Mouse (Mus musculus) MEL (cell line): Measurements from ENCODE around the gene A3galt2. TPM values are rescaled to one million over a fixed set of nuclear protein-coding genes. Genes with fewer than 3 reads are reported as not detected.

Experiments
- DNase-seq: peaks from one replicate; pipeline ENCODE4 v3.0.0; 2011; ENCODE audit warnings: low read depth, low spot score
- H3K27ac ChIP-seq: 2 replicates; pipeline ENCODE4 v1.5.1; 2012; ENCODE audit warnings: low read depth, mild to moderate bottlenecking, control low read depth, low read length, moderate library complexity; ENCODE audit not compliant: control insufficient read depth
- H3K27me3 ChIP-seq, 2 experiments: fragments of 150-350 bp in 1 of 2; sonication (generic) in 1 of 2; 2 replicates each; pipeline ENCODE4 v1.6.1; 2012; ENCODE audit warnings: low read length in 2 of 2, mild to moderate bottlenecking in 2 of 2, improper control_type of control experiment in 1 of 2, moderate library complexity in 1 of 2; ENCODE audit not compliant: insufficient read depth in 2 of 2, control insufficient read depth in 1 of 2
- H3K36me3 ChIP-seq, 2 experiments: 2 replicates each; pipeline ENCODE4 v1.6.1; 2012 to 2014; ENCODE audit warnings: low read length in 2 of 2, improper control_type of control experiment in 1 of 2, inconsistent platforms in 1 of 2, mild to moderate bottlenecking in 1 of 2; ENCODE audit not compliant: insufficient read depth in 2 of 2, control insufficient read depth in 1 of 2
- H3K4me1 ChIP-seq, 2 experiments: fragments of 150-350 bp in 1 of 2; sonication (generic) in 1 of 2; 2 replicates each; pipeline ENCODE4 v1.6.1; 2012; ENCODE audit warnings: low read length in 2 of 2, improper control_type of control experiment in 1 of 2, mild to moderate bottlenecking in 1 of 2; ENCODE audit not compliant: insufficient read depth in 2 of 2, control insufficient read depth in 1 of 2
- H3K4me3 ChIP-seq, 2 experiments: fragments of 150-350 bp in 1 of 2; sonication (generic) in 1 of 2; 2 replicates each; pipeline ENCODE4 v1.5.1; 2012; ENCODE audit warnings: low read depth in 2 of 2, low read length in 2 of 2, mild to moderate bottlenecking in 2 of 2, moderate library complexity in 2 of 2, control low read depth in 1 of 2, improper control_type of control experiment in 1 of 2; ENCODE audit not compliant: control insufficient read depth in 1 of 2, insufficient read depth in 1 of 2
- H3K79me2 ChIP-seq: 2 replicates; pipeline ENCODE4 v1.6.1; 2012; ENCODE audit warnings: mild to moderate bottlenecking, low read length, moderate library complexity; ENCODE audit not compliant: control insufficient read depth, poor library complexity, insufficient read depth
- H3K9ac ChIP-seq: 2 replicates; pipeline ENCODE4 v1.6.1; 2012; ENCODE audit warnings: low read depth, mild to moderate bottlenecking, control low read depth, low read length, moderate library complexity; ENCODE audit not compliant: control insufficient read depth, poor library complexity, severe bottlenecking
- H3K9me3 ChIP-seq: fragments of 150-350 bp; sonication (generic); replicated peaks from 2 replicates; pipeline ENCODE4 v1.6.1; 2012; ENCODE audit warnings: mild to moderate bottlenecking, low read length, improper control_type of control experiment, moderate library complexity; ENCODE audit not compliant: insufficient read depth
- BHLHE40 ChIP-seq: IDR thresholded peaks from 2 replicates; pipeline ENCODE4 v1.6.1; 2012; ENCODE audit warnings: low read depth, mild to moderate bottlenecking, inconsistent platforms, low read length, improper control_type of control experiment, borderline replicate concordance
- CHD1 ChIP-seq: IDR thresholded peaks from 2 replicates; pipeline ENCODE4 v1.6.1; 2012; ENCODE audit warnings: low read depth, mild to moderate bottlenecking, inconsistent platforms, low read length, improper control_type of control experiment
- CHD2 ChIP-seq: IDR thresholded peaks from 2 replicates; pipeline ENCODE4 v1.6.1; 2011; ENCODE audit warnings: low read length, improper control_type of control experiment
- CTCF ChIP-seq, 3 experiments: IDR thresholded peaks in 2 of 3; conservative IDR thresholded peaks in 1 of 3; 2 replicates each; pipeline ENCODE4 v1.5.1; 2011 to 2012; ENCODE audit warnings: low read length in 3 of 3, low read depth in 2 of 3, mild to moderate bottlenecking in 2 of 3, improper control_type of control experiment in 1 of 3, inconsistent platforms in 1 of 3, mixed read lengths in 1 of 3, moderate library complexity in 1 of 3; ENCODE audit not compliant: control insufficient read depth in 1 of 3, insufficient read depth in 1 of 3, poor library complexity in 1 of 3, severe bottlenecking in 1 of 3
- E2F4 ChIP-seq: IDR thresholded peaks from 2 replicates; pipeline ENCODE4 v1.6.1; 2011; ENCODE audit warnings: low read depth, low read length, improper control_type of control experiment, borderline replicate concordance
- ELF1 ChIP-seq: IDR thresholded peaks from 2 replicates; pipeline ENCODE4 v1.6.1; 2014; ENCODE audit warnings: low read depth, mild to moderate bottlenecking, inconsistent platforms, low read length, improper control_type of control experiment, moderate library complexity
- EP300 ChIP-seq, 2 experiments: IDR thresholded peaks; 2 replicates each; pipeline ENCODE4 v1.6.1; 2011; ENCODE audit warnings: improper control_type of control experiment in 2 of 2, low read length in 2 of 2, low read depth in 1 of 2, mild to moderate bottlenecking in 1 of 2
- ETS1 ChIP-seq: IDR thresholded peaks from 2 replicates; pipeline ENCODE4 v1.6.1; 2012; ENCODE audit warnings: low read depth, mild to moderate bottlenecking, inconsistent platforms, low read length, improper control_type of control experiment, moderate library complexity
- GABPA ChIP-seq: IDR thresholded peaks from 2 replicates; pipeline ENCODE4 v1.6.1; 2012; ENCODE audit warnings: low read depth, mild to moderate bottlenecking, inconsistent platforms, low read length, improper control_type of control experiment, moderate library complexity
- GATA1 ChIP-seq: IDR thresholded peaks from 2 replicates; pipeline ENCODE4 v1.6.1; 2011; ENCODE audit warnings: low read depth, low read length, improper control_type of control experiment
- HCFC1 ChIP-seq: IDR thresholded peaks from 2 replicates; pipeline ENCODE4 v1.6.1; 2012; ENCODE audit warnings: low read depth, mild to moderate bottlenecking, inconsistent platforms, low read length, improper control_type of control experiment, moderate library complexity
- JUND ChIP-seq: IDR thresholded peaks from 2 replicates; pipeline ENCODE4 v1.6.1; 2011; ENCODE audit warnings: low read depth, mild to moderate bottlenecking, improper control_type of control experiment, low read length
- KAT2A ChIP-seq: conservative IDR thresholded peaks from 2 replicates; pipeline ENCODE4 v1.6.1; 2012; ENCODE audit warnings: low read depth, low read length, improper control_type of control experiment, inconsistent platforms
- MXI1 ChIP-seq: IDR thresholded peaks from 2 replicates; pipeline ENCODE4 v1.6.1; 2011; ENCODE audit warnings: mild to moderate bottlenecking, low read depth, low read length, improper control_type of control experiment
- MYC ChIP-seq: IDR thresholded peaks from 2 replicates; pipeline ENCODE4 v1.6.1; 2011; ENCODE audit warnings: low read depth, mild to moderate bottlenecking, low read length, improper control_type of control experiment, moderate library complexity
- NELFE ChIP-seq: IDR thresholded peaks from 2 replicates; pipeline ENCODE4 v1.6.1; 2011; ENCODE audit warnings: low read depth, low read length, improper control_type of control experiment
- NRF1 ChIP-seq: IDR thresholded peaks from 2 replicates; pipeline ENCODE4 v1.6.1; 2014; ENCODE audit warnings: low read depth, mild to moderate bottlenecking, inconsistent platforms, low read length, improper control_type of control experiment, moderate library complexity; ENCODE audit not compliant: poor library complexity, insufficient read depth, severe bottlenecking
- POLR2A ChIP-seq, 2 experiments: IDR thresholded peaks; 2 replicates each; pipeline ENCODE4 v1.6.1; 2011 to 2012; ENCODE audit warnings: low read length in 2 of 2, mild to moderate bottlenecking in 2 of 2, control low read depth in 1 of 2, improper control_type of control experiment in 1 of 2, low read depth in 1 of 2, moderate library complexity in 1 of 2; ENCODE audit not compliant: control insufficient read depth in 1 of 2, insufficient read depth in 1 of 2, poor library complexity in 1 of 2
- POLR2AphosphoS2 ChIP-seq: IDR thresholded peaks from 2 replicates; pipeline ENCODE4 v1.6.1; 2011; ENCODE audit warnings: low read length, improper control_type of control experiment
- RAD21 ChIP-seq: IDR thresholded peaks from 2 replicates; pipeline ENCODE4 v1.6.1; 2011; ENCODE audit warnings: mild to moderate bottlenecking, low read depth, low read length, improper control_type of control experiment
- SIN3A ChIP-seq: IDR thresholded peaks from 2 replicates; pipeline ENCODE4 v1.6.1; 2012; ENCODE audit warnings: low read length, improper control_type of control experiment, inconsistent platforms
- SMC3 ChIP-seq: IDR thresholded peaks from 2 replicates; pipeline ENCODE4 v1.6.1; 2011; ENCODE audit warnings: low read depth, low read length, improper control_type of control experiment
- TAL1 ChIP-seq: IDR thresholded peaks from 2 replicates; pipeline ENCODE4 v1.6.1; 2012; ENCODE audit warnings: mild to moderate bottlenecking, inconsistent platforms, low read length, moderate library complexity, mixed read lengths
- TBP ChIP-seq: IDR thresholded peaks from 2 replicates; pipeline ENCODE4 v1.8.0; 2011; ENCODE audit warnings: low read depth, low read length, improper control_type of control experiment
- TCF12 ChIP-seq: IDR thresholded peaks from 2 replicates; pipeline ENCODE4 v1.6.1; 2014; ENCODE audit warnings: low read depth, mild to moderate bottlenecking, inconsistent platforms, low read length, improper control_type of control experiment, moderate library complexity
- UBTF ChIP-seq: IDR thresholded peaks from 2 replicates; pipeline ENCODE4 v1.6.1; 2012; ENCODE audit warnings: low read depth, mild to moderate bottlenecking, inconsistent platforms, low read length, improper control_type of control experiment, moderate library complexity, borderline replicate concordance; ENCODE audit not compliant: insufficient read depth
- USF1 ChIP-seq: IDR thresholded peaks from 2 replicates; pipeline ENCODE4 v1.6.1; 2014; ENCODE audit warnings: low read depth, mild to moderate bottlenecking, inconsistent platforms, low read length, improper control_type of control experiment, moderate library complexity
- ZC3H11A ChIP-seq: IDR thresholded peaks from 2 replicates; pipeline ENCODE4 v1.6.1; 2012; ENCODE audit warnings: low read depth, mild to moderate bottlenecking, inconsistent platforms, low read length, improper control_type of control experiment
- ZMIZ1 ChIP-seq: IDR thresholded peaks from 2 replicates; pipeline ENCODE4 v1.6.1; 2012; ENCODE audit warnings: low read depth, mild to moderate bottlenecking, inconsistent platforms, low read length, improper control_type of control experiment, moderate library complexity
- ZNF384 ChIP-seq: IDR thresholded peaks from 2 replicates; pipeline ENCODE4 v1.6.1; 2012; ENCODE audit warnings: low read depth, mild to moderate bottlenecking, inconsistent platforms, low read length, improper control_type of control experiment
- polyA plus RNA-seq, 2 experiments: library from polyadenylated mRNA; stranded (reverse) in 1 of 2; unstranded in 1 of 2; fragments of >175 nt in 1 of 2; fragments of >200 nt in 1 of 2; gene quantifications; 2 replicates each; pipeline versions ENCODE4 v1.2.1 to v1.2.4; 2012; ENCODE audit warnings: low replicate concordance in 2 of 2, low read depth in 1 of 2; ENCODE audit not compliant: insufficient read length in 2 of 2, insufficient read depth in 1 of 2, missing spikeins in 1 of 2
- total RNA-seq: library from RNA; depleted of rRNA; stranded (reverse); fragments of 300-350 nt; gene quantifications from 2 replicates; pipeline ENCODE4 v1.2.3, GENCODE M21; 2012

A3galt2 gene
- total and polyA plus RNA-seq, 3 experiments: 0.06 TPM; not detected in 2

DNA sequence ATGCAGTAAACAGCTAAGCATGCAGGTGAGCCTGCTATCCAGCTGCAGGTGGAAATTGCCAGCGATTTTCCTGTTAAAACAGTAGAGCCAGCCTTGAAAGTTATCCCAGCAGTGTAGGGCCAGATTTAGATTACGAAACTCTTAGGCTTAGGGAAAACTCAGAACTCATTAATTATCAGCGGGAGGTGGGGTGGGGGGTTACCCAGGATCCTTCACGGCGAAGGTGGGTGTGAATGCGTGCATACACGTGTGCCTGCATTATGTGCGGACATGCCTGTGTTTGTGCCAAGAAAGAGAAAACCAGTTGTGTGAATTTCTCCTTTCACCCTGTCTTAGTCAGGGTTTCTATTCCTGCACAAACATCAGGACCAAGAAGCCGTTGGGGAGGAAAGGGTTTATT lies 38.4 kb upstream of the A3galt2 start:
- Histone ChIP-seq H3K4me3 (no peak overlapping the region), H3K27me3 (no peaks in the 10 kb centered on the region), H3K9ac (no peak overlapping the region), H3K9me3 (no peaks in the 10 kb centered on the region), H3K4me1 (peaks cover 6 to 24% of the 10 kb centered on the region in 2 experiments), H3K36me3 (peaks cover 0 to 25% of the 10 kb centered on the region in 2 experiments; a peak in 2 of 4 replicates), H3K79me2 (peaks cover 5% of the 10 kb centered on the region; the same call in 1 of the 2 replicates), H3K27ac (no peak overlapping the region)
- DNase-seq: no peak
- TF ChIP-seq POLR2AphosphoS2 (no peak), ETS1 (no peak), RAD21 (no peak), BHLHE40 (no peak), NRF1 (no peak), TCF12 (no peak), MYC (no peak), EP300 (IDR thresholded peaks at IDR 0.05; ENCODE audit: low read depth in 1 of 2, low read length in 2 of 2) (no peak), TBP (no peak), USF1 (no peak)

DNA sequence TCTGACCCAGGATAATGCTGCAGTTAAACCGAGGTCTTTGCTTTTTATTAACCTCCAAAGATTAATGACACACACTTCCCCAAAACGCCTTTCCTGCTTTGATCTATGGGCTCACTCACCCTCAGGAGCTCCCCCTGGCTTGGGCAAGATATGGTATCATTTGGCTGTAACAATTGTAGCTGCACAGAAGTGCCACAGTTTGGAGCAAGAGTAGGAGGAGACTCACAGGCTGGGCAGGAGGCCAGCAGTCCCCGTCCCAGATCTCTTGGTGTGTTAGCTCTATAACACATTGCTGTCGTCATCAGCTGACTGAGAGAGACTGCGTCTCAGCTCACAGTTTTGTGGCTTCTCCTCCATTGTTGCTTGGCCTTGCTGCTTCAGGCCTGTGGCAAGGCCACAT lies 35.1 kb upstream of the A3galt2 start:
- H3K27me3 ChIP-seq: no peaks in the 10 kb centered on the region
- peaks cover 6 to 15% of the 10 kb centered on the region in 2 experiments for H3K4me1 ChIP-seq
- H3K9ac ChIP-seq: peak overlapping the region; percentile 55
- peak; percentile 98 for DNase-seq
- H3K36me3 ChIP-seq: peaks cover 0 to 18% of the 10 kb centered on the region in 2 experiments; a peak in 2 of 4 replicates
- H3K27ac ChIP-seq: peak overlapping the region; percentile 87
- H3K79me2 ChIP-seq: no peaks in the 10 kb centered on the region
- H3K4me3 ChIP-seq: peak overlapping the region in 1 of 2 experiments; percentile 7; a peak in 1 of 4 replicates
- H3K9me3 ChIP-seq: no peaks in the 10 kb centered on the region
- no peak for TF ChIP-seq CHD1
- TF ChIP-seq TAL1: peak; percentile 67
- no peak for TF ChIP-seq ELF1
- TF ChIP-seq MYC: peak; percentile 66; the same call in 1 of the 2 replicates
- TF ChIP-seq SIN3A: peak; percentile 87
- no peak for TF ChIP-seq KAT2A
- TF ChIP-seq SMC3: no peak
- peak; percentile 87 to 88 for TF ChIP-seq EP300 (IDR thresholded peaks at IDR 0.05; ENCODE audit: low read depth in 1 of 2, low read length in 2 of 2)
- TF ChIP-seq NELFE: no peak
- TF ChIP-seq GABPA: no peak
- TF ChIP-seq CHD2: no peak
- TF ChIP-seq POLR2A (IDR thresholded peaks at IDR 0.05; ENCODE audit: control insufficient read depth in 1 of 2, insufficient read depth in 1 of 2, low read depth in 1 of 2, low read length in 2 of 2, poor library complexity in 1 of 2): peak in 1 of 2 experiments; percentile 52; a peak in 2 of 4 replicates
- no peak for TF ChIP-seq ZNF384
- peak; percentile 42; the same call in 1 of the 2 replicates for TF ChIP-seq MXI1
- TF ChIP-seq TCF12: peak; percentile 82
- no peak for TF ChIP-seq JUND
- TF ChIP-seq ZMIZ1: no peak
- 0 out of 2 replicates have a peak, but pooled peaks have one; percentile 22 for TF ChIP-seq NRF1
- peak; percentile 52; the same call in 1 of the 2 replicates for TF ChIP-seq USF1
- peak; percentile 62 for TF ChIP-seq HCFC1
- no peak for TF ChIP-seq E2F4
- peak in 2 of 3 experiments; percentile 16 to 52; a peak in 3 of 6 replicates for TF ChIP-seq CTCF (IDR thresholded peaks at IDR 0.05 in 2 of 3, conservative IDR thresholded peaks at IDR 0.05 in 1 of 3; ENCODE audit: control insufficient read depth in 1 of 3, insufficient read depth in 1 of 3, low read depth in 2 of 3, low read length in 3 of 3, poor library complexity in 1 of 3, severe bottlenecking in 1 of 3)
- peak; percentile 88 for TF ChIP-seq ETS1
- peak; percentile 82 for TF ChIP-seq GATA1
- no peak for TF ChIP-seq ZC3H11A
- no peak for TF ChIP-seq UBTF
- TF ChIP-seq TBP: peak; percentile 91
